Mouse (Mus musculus): ENCODE results near the gene 1810049J17Rik. TPM values are rescaled to one million over a fixed set of nuclear protein-coding genes. Genes with fewer than 3 reads are reported as not detected.

Gene 1810049J17Rik
- polyA plus RNA-seq, 1 experiment from 2014 or later, result not detected

GRCm38 (mm10) chr15:12321091-12321787 lies 460 bp downstream of the 1810049J17Rik start, which contains the start of gene Golph3:
TSS of gene Golph3 (plus strand) at chr15:12321450.
- no peaks in the 10 kb centered on the region for H3K9me3 ChIP-seq (ENCODE audit: control insufficient read depth, low read length)
- H3K9ac ChIP-seq (ENCODE audit: low read length), result peak within 1 kb of the TSS; percentile 97
- peak within 1 kb of the TSS; percentile 87 for H3K27ac ChIP-seq (ENCODE audit: low read depth, low read length)
- WGBS, result under 1% methylated on average over 74 of the region's 74 CpGs
- no peaks in the 10 kb centered on the region; the same call in none of the 2 replicates for H3K4me1 ChIP-seq (replicated peaks; ENCODE audit: control insufficient read depth, insufficient read depth, low read length)
- peak; percentile 98 for ATAC-seq (replicated peaks; ENCODE audit: low FRiP score)
- peak within 1 kb of the TSS; percentile 98 for H3K4me3 ChIP-seq (ENCODE audit: low read depth, low read length)
- H3K27me3 ChIP-seq (ENCODE audit: control insufficient read depth, insufficient read depth, low read length), result peaks cover 2% of the 10 kb centered on the region; the same call in 1 of the 2 replicates
- H3K36me3 ChIP-seq (ENCODE audit: control insufficient read depth, insufficient read depth, low read length), result peaks cover 3% of the 10 kb centered on the region; the same call in 1 of the 2 replicates
- peak within 1 kb of the TSS; percentile 80 for H3K4me2 ChIP-seq (ENCODE audit: low read depth, low read length, severe bottlenecking)
- peak; percentile 98 for DNase-seq (ENCODE audit: low spot score)

DNA sequence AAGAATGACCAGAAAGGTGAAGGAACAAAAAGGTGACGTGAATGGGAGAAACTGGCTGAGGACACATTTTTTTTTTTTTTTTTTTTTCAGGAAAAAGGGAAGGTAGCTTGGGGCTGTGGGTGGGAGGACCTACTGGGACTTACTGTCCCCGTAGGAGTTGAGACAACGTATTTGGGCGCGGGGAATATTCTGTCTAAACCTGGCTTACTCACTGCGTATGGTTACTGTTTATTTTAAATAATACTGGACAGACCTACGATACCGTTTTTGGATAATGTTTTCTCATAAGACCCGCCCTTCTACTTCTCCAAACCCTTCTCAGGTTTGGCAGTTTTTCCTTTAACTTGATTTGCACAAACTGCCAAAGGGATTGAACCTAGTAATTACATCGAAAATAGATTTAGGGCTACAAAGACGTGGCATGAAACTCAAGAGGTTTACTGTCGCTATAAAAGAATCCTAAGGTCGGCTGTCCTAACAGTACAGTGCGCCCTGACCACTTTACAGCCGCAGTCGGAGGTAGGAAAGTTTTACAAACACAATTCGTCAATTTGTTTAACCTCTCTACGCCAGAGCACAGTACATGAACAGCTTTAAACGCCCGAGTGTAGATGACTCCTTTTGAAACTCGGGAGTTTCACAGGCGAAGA lies 1.1 kb downstream of the 1810049J17Rik start:
- 6% methylated on average over 22 of the region's 22 CpGs for WGBS
- peak overlapping the region; percentile 98 for H3K4me3 ChIP-seq (ENCODE audit: low read depth, low read length)
- ATAC-seq (replicated peaks; ENCODE audit: low FRiP score) (no peak), DNase-seq (ENCODE audit: low spot score) (no peak)
- H3K4me2 ChIP-seq (ENCODE audit: low read depth, low read length, severe bottlenecking), result peak overlapping the region; percentile 80
- no peaks in the 10 kb centered on the region for H3K9me3 ChIP-seq (ENCODE audit: control insufficient read depth, low read length)
- no peaks in the 10 kb centered on the region; the same call in none of the 2 replicates for H3K4me1 ChIP-seq (replicated peaks; ENCODE audit: control insufficient read depth, insufficient read depth, low read length)
- H3K9ac ChIP-seq (ENCODE audit: low read length), result peak overlapping the region; percentile 97
- H3K36me3 ChIP-seq (ENCODE audit: control insufficient read depth, insufficient read depth, low read length), result no peaks in the 10 kb centered on the region
- H3K27ac ChIP-seq (ENCODE audit: low read depth, low read length), result 0 out of 2 replicates have a peak overlapping the region, but pooled peaks have one; percentile 87
- peaks cover 2% of the 10 kb centered on the region; the same call in 1 of the 2 replicates for H3K27me3 ChIP-seq (ENCODE audit: control insufficient read depth, insufficient read depth, low read length)

GRCm38 (mm10) chr15:12319889-12320288 lies 1.8 kb downstream of the 1810049J17Rik start:
- H3K36me3 ChIP-seq (ENCODE audit: control insufficient read depth, insufficient read depth, low read length), result no peaks in the 10 kb centered on the region
- no peaks in the 10 kb centered on the region; the same call in none of the 2 replicates for H3K4me1 ChIP-seq (replicated peaks; ENCODE audit: control insufficient read depth, insufficient read depth, low read length)
- no peak overlapping the region for H3K4me3 ChIP-seq (ENCODE audit: low read depth, low read length)
- H3K27me3 ChIP-seq (ENCODE audit: control insufficient read depth, insufficient read depth, low read length), result peaks cover 2% of the 10 kb centered on the region; the same call in 1 of the 2 replicates
- ATAC-seq (replicated peaks; ENCODE audit: low FRiP score), result no peak
- no peak overlapping the region for H3K4me2 ChIP-seq (ENCODE audit: low read depth, low read length, severe bottlenecking)
- DNase-seq (ENCODE audit: low spot score), result no peak
- no peaks in the 10 kb centered on the region for H3K9me3 ChIP-seq (ENCODE audit: control insufficient read depth, low read length)
- H3K9ac ChIP-seq (ENCODE audit: low read length), result no peak overlapping the region
- H3K27ac ChIP-seq (ENCODE audit: low read depth, low read length), result no peak overlapping the region
- 52% methylated on average over 5 of the region's 5 CpGs for WGBS

DNA sequence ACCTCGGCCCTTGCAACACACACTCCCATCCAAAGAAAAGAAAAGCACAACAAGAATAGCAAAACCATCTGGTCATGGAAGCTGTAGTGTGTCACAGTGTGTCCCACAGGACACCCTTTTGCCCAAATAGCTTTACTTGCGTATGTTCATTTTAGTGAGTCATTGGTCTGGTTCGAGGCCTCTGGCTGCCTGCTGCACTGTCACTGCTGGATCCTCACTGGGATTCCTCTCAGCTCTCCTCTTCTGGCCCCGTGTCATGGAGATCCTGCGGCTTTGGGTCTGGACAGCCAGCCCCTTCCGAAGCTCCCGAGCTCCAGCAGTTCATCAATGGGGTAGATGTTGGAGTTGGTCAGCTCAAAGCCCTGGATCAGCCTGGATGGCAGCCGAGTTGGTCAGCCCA lies 3.2 kb downstream of the 1810049J17Rik start:
- Histone ChIP-seq H3K36me3 (ENCODE audit: control insufficient read depth, insufficient read depth, low read length) (no peaks in the 10 kb centered on the region), H3K9me3 (ENCODE audit: control insufficient read depth, low read length) (no peaks in the 10 kb centered on the region), H3K9ac (ENCODE audit: low read length) (no peak overlapping the region), H3K4me3 (ENCODE audit: low read depth, low read length) (no peak overlapping the region), H3K4me1 (replicated peaks; ENCODE audit: control insufficient read depth, insufficient read depth, low read length) (no peaks in the 10 kb centered on the region; the same call in 1 of the 2 replicates), H3K27ac (ENCODE audit: low read depth, low read length) (no peak overlapping the region), H3K4me2 (ENCODE audit: low read depth, low read length, severe bottlenecking) (no peak overlapping the region), H3K27me3 (ENCODE audit: control insufficient read depth, insufficient read depth, low read length) (peaks cover 2% of the 10 kb centered on the region; the same call in 1 of the 2 replicates)
- 78% methylated on average over 8 of the region's 8 CpGs for WGBS
- no peak for DNase-seq (ENCODE audit: low spot score)
- no peak for ATAC-seq (replicated peaks; ENCODE audit: low FRiP score)

DNA sequence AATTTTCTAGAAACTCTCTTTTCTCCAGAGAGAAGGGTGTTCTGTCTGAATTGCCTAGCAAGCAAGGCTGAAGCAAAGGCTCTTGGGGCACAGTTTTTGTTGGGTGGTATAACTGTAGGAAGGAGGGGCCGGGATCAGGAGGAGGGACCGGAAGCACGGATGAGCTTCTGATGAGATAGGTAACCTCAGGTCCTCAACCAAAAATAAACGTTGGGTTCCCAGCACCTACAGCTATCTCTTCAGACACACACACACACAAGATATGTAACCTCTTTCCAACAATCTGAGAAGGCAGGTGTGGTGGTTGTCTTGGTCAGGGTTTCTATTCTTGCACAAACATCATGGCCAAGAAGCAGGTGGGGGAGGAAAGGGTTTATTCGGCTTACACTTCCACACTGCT lies 4.4 kb downstream of the 1810049J17Rik start:
- no peak overlapping the region for H3K9ac ChIP-seq (ENCODE audit: low read length)
- no peak overlapping the region for H3K27ac ChIP-seq (ENCODE audit: low read depth, low read length)
- no peak overlapping the region for H3K4me2 ChIP-seq (ENCODE audit: low read depth, low read length, severe bottlenecking)
- ATAC-seq (replicated peaks; ENCODE audit: low FRiP score) (no peak), DNase-seq (ENCODE audit: low spot score) (no peak)
- no peak overlapping the region for H3K4me3 ChIP-seq (ENCODE audit: low read depth, low read length)
- no peaks in the 10 kb centered on the region for H3K36me3 ChIP-seq (ENCODE audit: control insufficient read depth, insufficient read depth, low read length)
- 90% methylated on average over 5 of the region's 5 CpGs for WGBS
- no peaks in the 10 kb centered on the region; the same call in 1 of the 2 replicates for H3K4me1 ChIP-seq (replicated peaks; ENCODE audit: control insufficient read depth, insufficient read depth, low read length)
- no peaks in the 10 kb centered on the region for H3K9me3 ChIP-seq (ENCODE audit: control insufficient read depth, low read length)
- H3K27me3 ChIP-seq (ENCODE audit: control insufficient read depth, insufficient read depth, low read length), result peaks cover 2% of the 10 kb centered on the region; the same call in 1 of the 2 replicates

GRCm38 (mm10) chr15:12315996-12316395 lies 5.7 kb downstream of the 1810049J17Rik start:
- H3K4me2 ChIP-seq (ENCODE audit: low read depth, low read length, severe bottlenecking), result no peak overlapping the region
- peaks cover 2% of the 10 kb centered on the region; the same call in 1 of the 2 replicates for H3K27me3 ChIP-seq (ENCODE audit: control insufficient read depth, insufficient read depth, low read length)
- DNase-seq (ENCODE audit: low spot score) (no peak), ATAC-seq (replicated peaks; ENCODE audit: low FRiP score) (no peak)
- H3K36me3 ChIP-seq (ENCODE audit: control insufficient read depth, insufficient read depth, low read length), result no peaks in the 10 kb centered on the region
- no peak overlapping the region for H3K9ac ChIP-seq (ENCODE audit: low read length)
- H3K4me3 ChIP-seq (ENCODE audit: low read depth, low read length), result no peak overlapping the region
- no peaks in the 10 kb centered on the region for H3K9me3 ChIP-seq (ENCODE audit: control insufficient read depth, low read length)
- H3K4me1 ChIP-seq (replicated peaks; ENCODE audit: control insufficient read depth, insufficient read depth, low read length), result no peaks in the 10 kb centered on the region; the same call in 1 of the 2 replicates
- no peak overlapping the region for H3K27ac ChIP-seq (ENCODE audit: low read depth, low read length)
- WGBS, result 74% methylated on average over 2 of the region's 2 CpGs

- ATAC-seq (replicated peaks; ENCODE audit: low FRiP score) (no peak), DNase-seq (ENCODE audit: low spot score) (no peak)
- no peaks in the 10 kb centered on the region for H3K27me3 ChIP-seq (ENCODE audit: control insufficient read depth, insufficient read depth, low read length)
- H3K4me2 ChIP-seq (ENCODE audit: low read depth, low read length, severe bottlenecking), result no peak overlapping the region
- no peak overlapping the region for H3K27ac ChIP-seq (ENCODE audit: low read depth, low read length)
- H3K36me3 ChIP-seq (ENCODE audit: control insufficient read depth, insufficient read depth, low read length), result no peaks in the 10 kb centered on the region
- no peaks in the 10 kb centered on the region for H3K9me3 ChIP-seq (ENCODE audit: control insufficient read depth, low read length)
- H3K4me3 ChIP-seq (ENCODE audit: low read depth, low read length), result no peak overlapping the region
- no peak overlapping the region for H3K9ac ChIP-seq (ENCODE audit: low read length)
- 84% methylated on average over 5 of the region's 5 CpGs for WGBS
- no peaks in the 10 kb centered on the region for H3K4me1 ChIP-seq (replicated peaks; ENCODE audit: control insufficient read depth, insufficient read depth, low read length)
Observed at GRCm38 (mm10) chr15:12314584-12314983, 7.1 kb downstream of the 1810049J17Rik start.

DNA sequence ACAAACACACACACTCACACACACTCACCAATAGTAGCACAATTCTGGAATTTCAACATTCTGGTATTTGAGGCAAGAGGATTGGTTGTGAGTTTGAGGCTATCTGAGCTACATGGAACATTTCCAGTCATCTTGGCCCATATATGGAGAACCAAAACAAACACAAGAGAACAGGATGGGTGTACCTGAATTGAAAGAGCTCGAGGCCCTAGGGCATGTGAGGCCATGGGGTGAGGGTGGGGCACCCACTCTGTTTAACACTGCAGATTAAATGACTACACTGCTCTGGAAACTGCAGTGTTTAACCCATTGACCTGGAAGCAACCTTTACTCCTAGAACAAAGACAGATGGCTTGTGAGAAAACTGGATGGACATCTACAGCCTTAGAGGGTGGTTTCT lies 8.4 kb downstream of the 1810049J17Rik start:
- H3K4me2 ChIP-seq (ENCODE audit: low read depth, low read length, severe bottlenecking), result no peak overlapping the region
- H3K9me3 ChIP-seq (ENCODE audit: control insufficient read depth, low read length), result no peaks in the 10 kb centered on the region
- ATAC-seq (replicated peaks; ENCODE audit: low FRiP score), result no peak
- H3K27ac ChIP-seq (ENCODE audit: low read depth, low read length), result no peak overlapping the region
- no peaks in the 10 kb centered on the region for H3K27me3 ChIP-seq (ENCODE audit: control insufficient read depth, insufficient read depth, low read length)
- WGBS, result 36% methylated on average over 1 of the region's 1 CpGs
- H3K4me3 ChIP-seq (ENCODE audit: low read depth, low read length), result no peak overlapping the region
- H3K9ac ChIP-seq (ENCODE audit: low read length), result no peak overlapping the region
- no peaks in the 10 kb centered on the region for H3K36me3 ChIP-seq (ENCODE audit: control insufficient read depth, insufficient read depth, low read length)
- DNase-seq (ENCODE audit: low spot score), result no peak
- no peaks in the 10 kb centered on the region for H3K4me1 ChIP-seq (replicated peaks; ENCODE audit: control insufficient read depth, insufficient read depth, low read length)

All from forebrain, embryonic 11.5 days (tissue).